Mouse (Mus musculus) frontal cortex, postnatal 14 days (tissue): ENCODE results near the gene Aipl1.

Source experiments
- DNase-seq, 2 experiments: peaks; one replicate each; pipeline ENCODE4 v3.0.0; 2022; ENCODE audit warnings: low spot score in 2 of 2

Gene Aipl1

DNA sequence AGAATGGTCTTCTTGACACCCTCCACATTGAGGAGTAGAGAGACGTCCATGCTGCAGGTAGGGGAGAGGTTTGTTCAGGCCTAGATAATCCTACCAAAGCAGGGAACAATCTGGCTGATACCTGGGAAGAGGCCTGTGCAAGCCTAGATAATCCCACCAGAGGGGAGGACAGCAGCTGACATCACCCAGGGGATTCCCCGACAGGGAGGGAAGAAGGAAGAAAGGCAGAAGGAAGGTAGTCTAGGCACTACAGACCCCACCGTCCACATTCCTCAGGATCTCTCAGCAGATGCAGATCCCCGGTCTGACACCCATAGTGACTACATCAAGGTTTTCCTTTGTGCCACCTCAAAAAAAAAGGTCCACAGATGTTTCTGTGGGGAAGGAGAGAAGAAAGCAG, at the start of gene Aipl1:
TSS of gene Aipl1 (minus strand) at position 101 of the 400 bp plus-strand sequence.
- DNase-seq, result no peak

DNA sequence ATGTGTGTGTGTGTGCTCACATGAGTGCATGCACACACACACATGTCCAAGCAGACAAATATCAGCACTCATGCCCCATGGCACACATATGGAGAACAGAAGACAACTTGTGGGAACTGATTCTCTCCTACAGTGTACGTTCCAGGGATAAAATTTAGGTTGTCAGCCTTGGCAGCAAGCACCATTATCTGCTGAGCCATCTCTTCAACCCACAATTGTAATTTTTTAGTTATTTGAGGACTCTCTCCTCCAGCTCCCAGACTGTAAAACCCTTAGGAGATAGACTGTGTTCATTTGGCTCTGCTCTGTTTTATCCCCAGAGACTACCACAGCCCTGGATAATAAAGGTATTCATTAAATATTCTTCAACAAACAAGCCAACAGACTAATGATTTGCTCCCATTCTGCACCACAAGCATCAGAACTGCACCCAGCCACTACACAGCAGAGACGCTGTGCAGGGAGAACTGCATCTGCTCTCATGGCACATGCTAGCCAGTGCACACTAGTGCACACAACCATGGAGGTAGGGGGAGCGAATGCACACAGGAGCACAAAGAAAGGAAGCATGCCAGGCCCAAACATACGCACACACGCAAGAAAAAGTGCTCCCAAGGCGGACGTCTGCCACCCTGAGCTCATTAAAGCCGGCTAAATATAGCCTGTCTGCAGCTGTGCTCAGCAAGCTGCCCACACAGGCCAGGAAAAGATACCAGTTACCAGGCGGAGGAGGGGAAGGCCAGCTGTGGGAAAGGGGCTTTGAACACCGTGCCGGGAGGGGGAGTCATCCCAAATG, 49.1 kb upstream of the Aipl1 start:
- peak; percentile 51 to 69 for DNase-seq

DNA sequence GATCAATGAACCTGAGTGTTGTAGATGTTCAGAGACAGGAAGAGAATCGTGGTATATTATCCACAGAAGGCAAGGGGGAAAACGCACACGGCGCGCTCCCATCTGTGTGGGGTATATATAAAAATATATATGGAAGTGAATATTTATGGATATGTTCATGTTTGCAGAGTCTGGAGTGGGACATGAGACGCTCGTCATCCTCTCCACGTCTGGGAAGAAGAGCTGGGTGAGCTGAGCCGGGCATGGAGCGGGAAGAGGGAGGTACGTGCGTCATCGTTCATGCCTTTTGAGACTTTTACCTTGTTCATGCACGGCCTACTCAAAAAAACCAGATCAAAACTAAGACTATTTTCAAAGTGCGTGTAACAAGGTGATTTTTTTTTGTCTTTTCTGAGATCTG, 47.0 kb upstream of the Aipl1 start:
- DNase-seq, result no peak

DNA sequence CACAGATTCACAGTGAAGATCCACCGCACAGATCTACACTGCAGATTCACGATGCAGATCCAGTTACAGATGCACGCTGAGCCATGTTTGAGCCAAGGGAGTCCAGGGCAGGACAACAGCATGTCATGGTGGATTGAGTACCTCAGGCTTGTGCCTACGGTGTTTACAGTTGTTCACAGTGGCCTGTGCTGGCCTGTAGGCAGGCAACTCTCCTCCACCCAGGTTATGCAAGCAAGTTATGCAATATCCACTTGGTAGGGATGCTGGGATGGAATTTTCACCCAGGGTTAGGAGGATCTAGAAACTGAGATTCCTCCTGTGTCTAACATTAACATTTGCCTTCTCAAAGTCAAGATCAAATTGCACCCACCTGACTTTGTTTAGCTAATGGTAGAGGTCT, 45.3 kb upstream of the Aipl1 start:
- no peak for DNase-seq

DNA sequence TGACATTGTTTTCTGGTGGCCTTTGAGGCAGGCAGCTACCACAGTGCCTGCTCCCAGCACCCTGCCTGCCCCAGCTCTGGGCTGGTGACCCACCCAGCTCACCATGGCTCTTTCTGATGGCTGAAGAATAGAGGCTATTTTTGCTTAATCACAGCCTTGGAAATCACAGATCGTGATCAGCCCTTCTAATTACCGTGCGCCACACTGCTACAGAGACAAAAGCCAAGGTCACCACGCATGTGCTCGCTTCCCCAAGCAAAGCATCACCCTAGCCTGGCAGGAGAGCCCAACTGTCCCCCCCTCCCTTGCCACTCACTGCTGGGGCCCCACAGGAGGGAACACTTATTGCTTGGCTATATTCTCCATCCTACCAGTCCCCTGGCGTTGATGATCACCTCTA, 43.2 kb upstream of the Aipl1 start:
- no peak for DNase-seq

DNA sequence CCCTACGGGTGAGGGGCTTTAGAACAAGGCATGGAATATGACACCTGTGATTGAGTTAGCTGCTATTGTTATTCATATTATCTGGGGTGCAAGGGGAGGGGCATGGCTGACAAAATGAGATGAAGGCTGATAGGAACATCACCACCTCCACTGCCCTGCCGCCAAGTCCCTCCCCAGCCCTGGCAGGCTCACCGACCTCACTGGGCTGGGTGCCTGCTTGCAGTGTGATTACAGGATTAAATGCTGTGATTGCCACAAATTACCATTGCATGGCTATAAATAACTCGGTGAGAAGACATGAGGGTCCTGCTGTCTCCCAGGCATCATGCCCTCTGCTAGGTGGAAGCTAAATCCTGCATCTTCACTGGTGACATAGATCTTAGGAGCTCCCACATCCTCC, 41.3 kb upstream of the Aipl1 start:
- DNase-seq, result no peak

DNA sequence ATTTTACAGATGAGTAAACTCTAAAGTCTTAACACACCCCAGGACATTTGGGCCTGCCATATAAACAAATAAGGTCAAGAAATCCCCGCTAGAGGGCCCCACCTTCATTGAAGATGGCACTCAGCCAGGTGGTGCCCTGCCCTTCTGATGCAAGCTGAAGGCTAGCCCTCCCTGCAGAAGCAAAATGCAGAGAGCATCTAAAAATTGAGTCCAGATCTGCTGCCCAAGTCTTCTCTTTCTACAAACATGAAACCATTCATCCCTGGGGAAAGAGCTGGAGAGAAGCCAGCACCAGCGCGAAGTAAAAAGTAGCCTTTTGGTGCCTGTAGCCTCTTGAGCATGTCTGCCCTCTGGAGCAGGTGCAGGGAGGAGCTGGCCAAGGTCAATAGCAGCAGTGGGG, 40.7 kb upstream of the Aipl1 start:
- DNase-seq, result no peak

DNA sequence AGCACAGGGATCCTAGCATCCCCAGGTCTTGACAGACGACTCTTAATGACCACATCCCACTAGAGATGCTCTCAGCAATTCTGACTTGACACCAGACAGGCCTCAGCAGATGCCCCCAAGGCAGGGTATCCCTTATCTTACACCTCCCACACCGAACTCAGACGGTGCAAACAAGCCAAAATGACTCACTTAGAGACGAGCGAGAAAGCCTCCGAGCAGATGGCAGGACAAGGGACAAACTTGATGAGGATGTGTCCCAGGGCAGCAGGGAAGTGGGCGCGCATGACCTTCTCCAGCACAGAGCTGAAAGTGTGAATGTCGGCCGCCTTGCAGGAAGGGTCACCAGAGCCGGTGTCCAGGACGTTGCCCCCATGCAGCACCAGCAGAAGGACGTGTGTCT, 36.9 kb upstream of the Aipl1 start:
- no peak for DNase-seq

DNA sequence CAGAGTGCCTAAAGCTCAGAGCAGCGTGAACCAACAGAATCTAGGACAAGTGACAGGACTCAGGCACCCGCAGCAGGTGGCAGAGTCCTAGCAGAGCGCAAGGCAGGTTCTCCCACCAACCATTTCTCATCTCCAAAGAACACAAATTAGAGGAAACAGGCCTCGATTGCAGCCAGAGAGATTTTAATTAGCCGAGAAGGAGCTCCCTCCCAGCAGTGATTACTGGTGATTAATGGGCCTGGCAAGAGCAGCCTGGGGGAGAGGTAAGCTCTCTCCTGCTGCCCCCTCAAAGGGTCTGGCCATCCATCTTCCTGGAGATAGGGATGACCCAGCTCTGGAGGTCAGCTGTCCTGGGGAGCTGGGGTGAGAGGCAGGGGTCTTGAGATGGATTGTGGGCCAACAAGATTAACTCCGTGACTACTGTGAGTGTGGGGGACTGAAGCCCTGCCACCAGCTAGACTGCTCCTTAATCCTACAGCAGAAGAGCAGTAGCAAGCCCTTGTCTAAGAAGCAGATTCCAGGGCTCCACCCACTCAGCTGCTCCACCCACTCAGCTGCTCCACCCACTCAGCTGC, 35.1 kb upstream of the Aipl1 start:
- no peak for DNase-seq

DNA sequence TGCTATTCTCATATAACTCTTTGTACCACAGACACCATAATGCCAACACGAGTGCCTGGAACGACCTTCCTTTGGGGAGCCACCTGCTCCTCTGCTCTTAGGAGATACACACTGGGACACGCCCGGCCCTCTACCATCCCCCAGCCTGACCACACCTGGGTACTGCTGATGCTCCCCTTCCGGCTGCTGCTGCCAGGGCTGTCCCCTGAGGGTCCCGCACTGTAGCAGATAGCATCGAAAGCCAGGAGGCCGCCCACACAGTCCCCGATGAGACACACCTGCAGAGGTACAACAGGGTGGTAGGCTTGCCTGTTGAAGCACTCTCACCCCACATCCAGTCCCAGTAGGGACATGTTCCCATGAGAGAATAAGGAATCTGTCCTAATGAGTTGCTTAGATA, 33.4 kb upstream of the Aipl1 start:
- no peak for DNase-seq

DNA sequence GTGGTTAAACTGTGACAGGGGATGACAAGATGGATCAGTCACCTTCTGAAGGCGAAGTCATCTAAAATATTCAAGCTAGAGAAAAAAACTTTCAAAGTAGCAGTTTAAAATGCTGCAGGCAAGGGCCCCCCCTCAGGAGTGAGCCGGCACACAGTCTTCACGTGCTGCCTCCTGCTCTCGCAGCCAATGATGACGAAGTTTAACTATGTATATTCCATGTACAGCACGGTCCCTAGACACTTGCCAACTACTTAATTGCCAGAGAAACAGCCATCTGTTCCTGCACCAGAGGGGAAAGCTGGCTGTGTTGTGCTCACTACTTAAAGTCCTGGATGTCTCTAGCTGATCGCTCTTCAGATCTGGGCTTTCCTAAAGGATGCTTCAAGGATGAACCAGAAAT, 30.7 kb upstream of the Aipl1 start:
- no peak for DNase-seq

DNA sequence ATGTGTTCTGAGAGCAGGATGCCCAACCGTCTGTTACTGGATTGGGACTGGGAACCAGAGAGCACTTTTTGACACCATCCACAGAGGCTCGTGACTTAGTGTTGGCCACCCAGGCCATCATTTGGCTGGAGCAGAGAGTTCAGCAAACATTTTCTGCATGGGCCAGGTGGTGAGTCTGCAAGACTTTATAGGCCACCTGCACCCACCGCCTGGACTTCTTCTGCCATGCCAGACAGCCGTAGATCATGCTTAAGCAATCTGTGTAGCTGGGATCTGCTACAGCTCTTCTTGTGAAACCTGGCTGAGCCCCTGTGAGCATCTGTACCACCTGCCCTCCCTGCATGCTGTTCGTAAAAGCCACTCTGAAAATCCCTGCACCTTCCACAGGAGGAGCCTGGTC, 30.0 kb upstream of the Aipl1 start:
- no peak for DNase-seq

DNA sequence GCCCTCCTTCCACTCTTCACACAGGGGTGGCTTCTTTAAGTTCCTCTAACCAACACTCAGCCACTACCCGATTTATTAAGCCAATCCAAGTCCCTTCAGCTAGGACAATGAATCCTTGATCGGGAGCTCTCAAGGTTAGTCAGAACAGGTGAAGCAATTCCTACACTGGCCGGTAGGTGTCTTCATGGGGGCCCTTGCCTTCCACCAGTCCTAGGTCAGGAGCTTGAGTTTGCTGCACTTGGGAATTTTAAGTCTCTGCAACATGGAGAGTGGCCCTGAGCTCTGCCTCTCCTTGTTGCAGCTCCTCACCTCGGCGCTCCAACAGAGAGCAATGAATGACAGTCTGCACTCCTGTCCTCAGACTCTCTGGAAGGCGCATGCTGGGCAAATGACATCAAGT, 29.0 kb upstream of the Aipl1 start:
- DNase-seq, result no peak

DNA sequence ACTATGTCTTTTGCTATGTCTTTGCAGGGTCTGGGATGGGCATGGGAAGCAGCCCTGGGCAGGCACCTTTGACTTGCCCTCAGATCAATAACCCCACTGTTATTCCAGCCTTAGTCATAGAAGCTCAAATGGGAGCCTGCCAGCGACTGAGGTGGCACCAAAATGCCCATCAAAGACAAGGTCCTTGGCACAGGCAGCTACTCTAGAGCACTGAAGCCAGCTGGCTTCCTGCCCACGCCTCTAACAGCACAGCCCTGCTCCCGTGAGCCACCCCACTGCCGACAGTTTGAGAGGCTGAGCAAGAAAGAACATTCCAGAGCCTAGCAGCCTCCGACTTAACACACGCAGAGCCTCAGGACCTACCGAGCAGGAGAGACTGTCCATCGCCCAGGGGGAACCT, 27.8 kb upstream of the Aipl1 start:
- no peak for DNase-seq

DNA sequence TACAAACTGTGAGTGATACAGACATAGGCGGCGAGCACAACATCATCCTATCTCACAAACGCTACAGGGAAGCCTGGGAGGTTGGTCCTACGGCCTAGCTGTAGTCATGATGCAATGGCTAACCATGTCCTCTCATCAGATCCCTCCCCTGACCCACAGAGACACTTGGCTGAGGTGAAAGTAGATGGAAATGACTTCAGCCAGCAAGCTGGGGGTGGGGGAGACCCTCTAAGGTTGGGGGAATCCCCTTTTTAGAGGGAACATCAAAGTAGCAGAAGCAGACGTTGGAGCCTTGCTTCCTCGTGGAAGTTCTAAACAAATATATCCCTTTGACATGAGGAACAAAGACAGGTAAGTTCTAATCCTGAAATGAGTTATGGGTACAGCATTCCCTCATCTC, 27.1 kb upstream of the Aipl1 start:
- DNase-seq, result no peak

DNA sequence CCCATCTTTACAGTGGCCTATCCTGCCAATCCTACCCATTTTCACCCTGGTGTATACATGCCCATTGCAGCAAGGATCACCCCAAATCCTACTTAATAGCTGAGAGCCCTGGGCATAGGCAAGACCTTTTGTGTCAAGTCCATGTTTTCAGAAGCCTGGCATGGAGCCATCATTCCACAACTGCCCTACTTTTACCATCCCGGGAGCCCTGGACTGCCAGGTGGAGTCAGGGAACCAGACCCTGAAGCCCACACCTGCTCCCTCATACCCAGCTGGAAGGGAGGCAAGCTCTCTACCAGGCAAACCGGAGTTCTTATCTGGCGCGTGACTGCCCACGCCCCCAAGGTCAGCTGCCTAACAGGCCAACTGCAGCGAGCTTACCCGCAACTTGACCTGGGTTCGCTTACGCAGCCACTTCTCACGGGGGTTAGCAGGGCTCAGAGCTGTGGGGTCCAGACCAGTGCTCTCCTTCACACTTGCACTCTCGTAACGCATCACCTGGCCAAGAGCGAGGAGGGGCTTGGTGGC, 23.8 kb upstream of the Aipl1 start:
- no peak for DNase-seq

DNA sequence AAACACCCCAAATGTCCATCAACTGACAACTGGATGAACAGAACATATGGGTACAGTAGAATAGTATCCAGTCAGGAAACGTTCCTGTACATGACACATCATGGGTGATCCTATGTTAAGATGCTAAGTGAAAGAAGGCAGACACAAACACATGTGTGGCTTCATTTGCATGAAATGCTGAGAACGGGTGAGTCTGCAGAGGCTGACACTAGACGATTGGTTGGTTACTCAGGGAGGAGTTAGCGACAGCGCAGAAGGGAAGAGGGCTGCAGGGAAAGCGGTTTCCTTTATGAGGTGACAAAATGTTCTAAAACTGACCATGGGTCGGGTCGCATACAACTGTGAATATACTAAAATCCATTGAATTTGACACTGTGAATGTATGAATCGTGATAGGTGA, 23.1 kb upstream of the Aipl1 start:
- no peak for DNase-seq

DNA sequence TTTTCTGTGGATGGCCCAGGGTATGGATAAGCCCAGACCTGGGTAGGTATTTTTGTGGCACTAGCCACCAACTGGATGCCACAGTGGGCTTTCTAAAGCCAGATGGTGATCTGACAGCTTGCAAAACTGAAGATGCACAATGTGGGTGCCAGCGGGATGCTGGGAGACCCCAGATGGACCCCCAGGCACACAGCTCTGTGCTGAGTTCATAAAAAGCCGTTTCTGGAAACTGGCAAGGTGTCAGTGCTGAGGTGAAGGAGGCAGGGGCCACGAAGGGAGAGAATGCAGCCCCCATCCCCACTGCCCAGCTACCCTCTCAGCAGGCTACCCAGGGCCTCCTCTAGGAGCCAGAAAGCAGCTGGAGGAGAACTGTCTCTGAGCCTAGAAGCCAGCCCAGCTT, 19.9 kb upstream of the Aipl1 start:
- DNase-seq, result no peak

DNA sequence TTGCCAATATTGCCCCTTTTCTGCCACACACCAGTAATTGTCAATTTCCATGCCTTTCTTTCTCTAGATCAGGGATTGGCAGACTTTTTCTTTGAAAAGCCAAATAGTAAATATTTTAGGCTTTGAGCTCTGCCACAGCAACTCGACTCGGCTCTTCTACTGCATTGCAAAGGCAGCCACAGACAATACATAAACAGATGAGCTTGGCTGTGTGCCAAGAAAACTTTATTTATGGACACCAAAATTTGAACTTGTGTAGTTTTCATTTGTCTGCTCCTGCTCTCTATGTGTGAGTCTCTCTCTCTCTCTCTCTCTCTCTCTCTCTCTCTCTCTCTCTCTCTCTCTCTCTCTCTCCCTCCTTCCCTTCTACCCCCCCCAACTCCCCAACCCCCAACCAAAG, 17.9 kb upstream of the Aipl1 start:
- DNase-seq, result no peak

DNA sequence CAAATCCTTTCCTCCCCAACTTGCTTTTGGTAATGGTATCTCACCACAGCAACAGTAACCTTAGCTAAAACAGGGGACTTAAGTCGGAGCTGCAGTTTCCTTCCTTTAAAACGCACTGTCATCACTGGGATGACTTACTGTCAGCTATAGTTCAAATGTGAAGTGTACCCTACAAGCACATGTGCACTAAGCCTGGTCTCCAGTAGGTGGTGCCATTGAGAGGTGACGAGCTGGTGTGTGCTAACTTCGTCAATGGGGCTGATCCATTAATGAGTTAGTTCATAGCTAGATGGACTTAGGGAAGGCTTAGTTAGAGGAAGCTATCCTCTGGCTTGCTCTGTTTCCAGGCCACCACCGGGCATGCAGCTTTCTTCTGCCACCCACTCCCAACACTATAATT, 15.3 kb upstream of the Aipl1 start:
- peak; percentile 60 to 73 for DNase-seq

DNA sequence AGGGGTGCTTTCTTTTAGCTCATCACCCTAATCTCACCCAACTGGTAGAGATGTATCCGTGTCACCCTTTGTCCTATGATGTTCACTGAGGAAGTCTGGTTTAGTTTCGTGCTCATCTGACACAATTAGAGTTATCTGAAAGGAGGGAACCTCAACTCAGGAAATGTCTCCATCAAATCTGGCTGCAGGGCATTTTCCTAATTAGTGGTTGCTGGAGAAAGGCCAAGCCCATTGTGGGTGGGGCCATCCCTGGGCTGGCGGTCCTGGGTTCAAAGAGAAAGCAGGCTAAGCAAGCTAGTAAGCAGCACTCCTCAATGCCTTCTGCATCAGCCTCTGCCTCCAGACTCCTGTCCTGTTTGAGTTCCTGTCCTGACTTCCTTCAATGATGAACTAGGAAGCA, 14.9 kb upstream of the Aipl1 start:
- no peak for DNase-seq

DNA sequence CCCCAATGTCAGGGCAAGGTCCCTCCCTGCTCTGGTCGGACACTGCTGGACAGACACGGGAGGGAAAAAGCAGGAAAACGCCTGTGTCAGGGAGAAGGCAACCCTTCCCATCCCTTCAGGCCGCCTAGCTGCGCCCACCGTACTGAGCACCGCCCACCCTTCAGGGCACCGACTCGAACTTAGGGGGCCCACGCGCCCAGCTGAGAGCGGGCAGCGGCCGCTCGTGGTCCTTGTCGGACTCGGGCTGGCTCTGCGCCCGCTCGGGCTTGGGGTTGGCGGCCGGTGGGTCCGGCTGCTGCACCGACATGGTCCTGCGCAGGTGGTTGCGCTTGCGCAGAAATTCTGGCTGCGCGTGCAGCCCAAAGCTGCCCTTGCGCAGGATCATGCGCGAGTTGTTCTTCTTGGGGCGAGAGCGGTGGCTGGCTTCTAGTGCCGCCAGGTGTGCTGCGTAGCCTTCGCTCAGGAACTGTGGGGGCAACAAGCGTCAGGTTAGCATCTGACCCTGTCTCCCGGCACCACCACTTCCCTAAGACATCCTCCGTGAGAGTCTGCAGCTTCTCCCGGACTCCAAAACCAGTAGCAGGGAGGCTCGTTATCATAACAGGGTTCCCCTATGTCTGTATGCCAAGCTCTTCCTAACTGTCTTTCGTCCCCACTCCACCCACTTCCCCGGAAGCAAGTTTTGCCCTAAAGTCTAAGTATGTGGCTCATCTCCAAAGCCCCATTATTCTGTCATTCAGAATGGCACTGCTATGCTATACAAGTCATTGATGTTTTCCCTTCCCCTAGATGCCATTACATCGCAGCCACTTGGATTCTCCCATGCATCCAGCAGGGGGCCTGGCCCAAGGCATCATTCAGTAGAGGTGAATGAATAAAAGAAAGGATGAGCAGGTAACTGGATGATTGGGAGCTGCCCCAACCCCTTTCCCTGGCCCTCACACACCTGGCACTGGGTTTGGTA, 13.9 kb upstream of the Aipl1 start:
- DNase-seq, result peak; percentile 52
